Mouse (Mus musculus) spleen, adult 18-20 months (tissue): ENCODE data around the gene Stx8.

Source experiments
- DNase-seq, 2 experiments: peaks; one replicate each; pipeline ENCODE4 v3.0.0; 2022; ENCODE audit warnings: mixed read lengths in 2 of 2

The Stx8 gene

GRCm38 (mm10) chr11:68091975-68092759, 126.2 kb downstream of the Stx8 start:
- DNase-seq: no peak

GRCm38 (mm10) chr11:68101598-68101997, 135.6 kb downstream of the Stx8 start:
- no peak for DNase-seq

GRCm38 (mm10) chr11:68103480-68103879, 137.5 kb downstream of the Stx8 start:
- DNase-seq: no peak

GRCm38 (mm10) chr11:68106053-68106452, 140.1 kb downstream of the Stx8 start:
- DNase-seq: no peak

- DNase-seq: no peak
Observed at GRCm38 (mm10) chr11:68113454-68114100, 147.6 kb downstream of the Stx8 start.

- no peak for DNase-seq
Observed at GRCm38 (mm10) chr11:68114202-68114601, 148.2 kb downstream of the Stx8 start.

- no peak for DNase-seq
Observed at GRCm38 (mm10) chr11:68116157-68116556, 150.2 kb downstream of the Stx8 start.

GRCm38 (mm10) chr11:68117878-68118660, 152.1 kb downstream of the Stx8 start:
- DNase-seq: no peak

- DNase-seq: no peak
Observed at GRCm38 (mm10) chr11:68118679-68119078, 152.7 kb downstream of the Stx8 start.

GRCm38 (mm10) chr11:68119136-68119535, 153.1 kb downstream of the Stx8 start:
- no peak for DNase-seq

GRCm38 (mm10) chr11:68121260-68121659, 155.3 kb downstream of the Stx8 start:
- no peak for DNase-seq

- no peak for DNase-seq
Observed at GRCm38 (mm10) chr11:68121660-68122059, 155.7 kb downstream of the Stx8 start.

- no peak for DNase-seq
Observed at GRCm38 (mm10) chr11:68126071-68126470, 160.1 kb downstream of the Stx8 start.

GRCm38 (mm10) chr11:68134494-68134893, 168.5 kb downstream of the Stx8 start:
- DNase-seq: no peak

GRCm38 (mm10) chr11:68135350-68135749, 169.4 kb downstream of the Stx8 start:
- no peak for DNase-seq

GRCm38 (mm10) chr11:68136687-68137086, 170.7 kb downstream of the Stx8 start:
- DNase-seq: no peak

- no peak for DNase-seq
Observed at GRCm38 (mm10) chr11:68142296-68142695, 176.3 kb downstream of the Stx8 start.

- no peak for DNase-seq
Observed at GRCm38 (mm10) chr11:68144235-68145065, 178.5 kb downstream of the Stx8 start.

- no peak for DNase-seq
Observed at GRCm38 (mm10) chr11:68145066-68145585, 179.1 kb downstream of the Stx8 start.

GRCm38 (mm10) chr11:68145586-68146455, 179.8 kb downstream of the Stx8 start:
- no peak for DNase-seq

- no peak for DNase-seq
Observed at GRCm38 (mm10) chr11:68146456-68146851, 180.5 kb downstream of the Stx8 start.
